Mouse (Mus musculus): ENCODE results near the gene Abcb4. TPM values are rescaled to one million over a fixed set of nuclear protein-coding genes. Genes with fewer than 3 reads are reported as not detected.
"Not testable (repeated sequence)": the region's sequence is repeated elsewhere in the genome, so short reads cannot be mapped to it uniquely, and the experiment has no call there.

Abcb4 gene
- 15.7 and 25.1 TPM in 2 replicates for polyA plus RNA-seq (2012; rRNA removed)
- 27.1 and 31.8 TPM in 2 replicates for polyA plus RNA-seq (2014; fragmentation: Nextera tagmentation; extraction: Ambion mirVana)

GRCm38 (mm10) chr5:8893300-8894103 lies at the start of gene Abcb4:
Gene Abcb4 (plus strand): TSS chr5:8893717.
- Histone ChIP-seq H3K9me3 (ENCODE audit: control insufficient read depth, low read length) (no peaks in the 10 kb centered on the region), H3K4me1 (replicated peaks; ENCODE audit: control insufficient read depth in 2 of 2, insufficient read depth in 2 of 2, low read length in 1 of 2) (peaks cover 20 to 24% of the 10 kb centered on the region in 2 experiments), H3K27me3 (ENCODE audit: control insufficient read depth, insufficient read depth, low read length) (no peaks in the 10 kb centered on the region), H3K4me3 (ENCODE audit: insufficient read depth in 1 of 2, low read depth in 2 of 2, low read length in 2 of 2) (peak within 1 kb of the TSS; percentile 63 to 70), H3K36me3 (replicated peaks; ENCODE audit: control insufficient read depth, insufficient read depth, low read depth) (peaks cover 16% of the 10 kb centered on the region), H3K4me2 (ENCODE audit: low read depth) (peak within 1 kb of the TSS; percentile 93), H3K27ac (peak within 1 kb of the TSS; percentile 96), H3K9ac (replicated peaks) (peak within 1 kb of the TSS; percentile 81)
- peak; percentile 57 for TF ChIP-seq CTCF (IDR thresholded peaks at IDR 0.05; ENCODE audit: low read depth)
- peak; percentile 81 for TF ChIP-seq EP300 (IDR thresholded peaks at IDR 0.05; ENCODE audit: low read depth)
- DNase-seq (ENCODE audit: low read depth in 3 of 3, low spot score in 3 of 3) (peak; percentile 75 to 77 (median 77)), ATAC-seq (ENCODE audit: insufficient read depth) (peak; percentile 87)
- WGBS (ENCODE audit: insufficient replicate concordance), result under 1% methylated on average over 65 of the region's 65 CpGs

GRCm38 (mm10) chr5:8848607-8849575 lies 44.6 kb upstream of the Abcb4 start:
- not testable (repeated sequence) for H3K36me3 ChIP-seq (replicated peaks; ENCODE audit: control insufficient read depth, insufficient read depth, low read depth); H3K4me1 ChIP-seq (replicated peaks; ENCODE audit: control insufficient read depth in 2 of 2, insufficient read depth in 2 of 2, low read length in 1 of 2); H3K9ac ChIP-seq (replicated peaks); H3K4me2 ChIP-seq (ENCODE audit: low read depth); H3K27me3 ChIP-seq (ENCODE audit: control insufficient read depth, insufficient read depth, low read length); ATAC-seq (ENCODE audit: insufficient read depth); H3K9me3 ChIP-seq (ENCODE audit: control insufficient read depth, low read length); DNase-seq (ENCODE audit: low read depth in 3 of 3, low spot score in 3 of 3); H3K4me3 ChIP-seq (ENCODE audit: insufficient read depth in 1 of 2, low read depth in 2 of 2, low read length in 2 of 2); H3K27ac ChIP-seq
- WGBS (ENCODE audit: insufficient replicate concordance), result 63% methylated on average over 5 of the region's 9 CpGs

- Histone ChIP-seq H3K36me3 (replicated peaks; ENCODE audit: control insufficient read depth, insufficient read depth, low read depth) (no peaks in the 10 kb centered on the region), H3K4me1 (replicated peaks; ENCODE audit: control insufficient read depth in 2 of 2, insufficient read depth in 2 of 2, low read length in 1 of 2) (no peaks in the 10 kb centered on the region), H3K9ac (replicated peaks) (no peak overlapping the region), H3K9me3 (ENCODE audit: control insufficient read depth, low read length) (no peaks in the 10 kb centered on the region), H3K4me3 (ENCODE audit: insufficient read depth in 1 of 2, low read depth in 2 of 2, low read length in 2 of 2) (no peak overlapping the region), H3K27ac (no peak overlapping the region), H3K4me2 (ENCODE audit: low read depth) (no peak overlapping the region), H3K27me3 (ENCODE audit: control insufficient read depth, insufficient read depth, low read length) (no peaks in the 10 kb centered on the region)
- 46% methylated on average over 4 of the region's 4 CpGs for WGBS (ENCODE audit: insufficient replicate concordance)
- TF ChIP-seq CTCF (IDR thresholded peaks at IDR 0.05; ENCODE audit: low read depth), result no peak
- TF ChIP-seq EP300 (IDR thresholded peaks at IDR 0.05; ENCODE audit: low read depth), result no peak
- ATAC-seq (ENCODE audit: insufficient read depth) (no peak), DNase-seq (ENCODE audit: low read depth in 3 of 3, low spot score in 3 of 3) (no peak)
These were observed 42.7 kb upstream of the Abcb4 start for GRCm38 (mm10) chr5:8850851-8851250.

- ATAC-seq (ENCODE audit: insufficient read depth) (no peak), DNase-seq (ENCODE audit: low read depth in 3 of 3, low spot score in 3 of 3) (no peak)
- H3K4me2 ChIP-seq (ENCODE audit: low read depth), result no peak overlapping the region
These were observed 36.3 kb upstream of the Abcb4 start for GRCm38 (mm10) chr5:8857201-8857600.

GRCm38 (mm10) chr5:8861811-8862210 lies 31.7 kb upstream of the Abcb4 start:
- Histone ChIP-seq H3K9ac (replicated peaks) (no peak overlapping the region), H3K9me3 (ENCODE audit: control insufficient read depth, low read length) (no peaks in the 10 kb centered on the region), H3K27me3 (ENCODE audit: control insufficient read depth, insufficient read depth, low read length) (no peaks in the 10 kb centered on the region), H3K4me3 (ENCODE audit: insufficient read depth in 1 of 2, low read depth in 2 of 2, low read length in 2 of 2) (no peak overlapping the region), H3K4me1 (replicated peaks; ENCODE audit: control insufficient read depth in 2 of 2, insufficient read depth in 2 of 2, low read length in 1 of 2) (no peaks in the 10 kb centered on the region), H3K4me2 (ENCODE audit: low read depth) (no peak overlapping the region), H3K27ac (no peak overlapping the region), H3K36me3 (replicated peaks; ENCODE audit: control insufficient read depth, insufficient read depth, low read depth) (no peaks in the 10 kb centered on the region)
- DNase-seq (ENCODE audit: low read depth in 3 of 3, low spot score in 3 of 3) (no peak), ATAC-seq (ENCODE audit: insufficient read depth) (no peak)
- 59% methylated on average over 1 of the region's 1 CpGs for WGBS (ENCODE audit: insufficient replicate concordance)
- no peak for TF ChIP-seq CTCF (IDR thresholded peaks at IDR 0.05; ENCODE audit: low read depth)
- TF ChIP-seq EP300 (IDR thresholded peaks at IDR 0.05; ENCODE audit: low read depth), result no peak

More at GRCm38 (mm10) chr5:8857201-8857600, 36.3 kb upstream of the Abcb4 start:
- WGBS (ENCODE audit: insufficient replicate concordance), result 49% methylated on average over 6 of the region's 6 CpGs
- Histone ChIP-seq H3K27me3 (ENCODE audit: control insufficient read depth, insufficient read depth, low read length) (no peaks in the 10 kb centered on the region), H3K27ac (no peak overlapping the region), H3K4me1 (replicated peaks; ENCODE audit: control insufficient read depth in 2 of 2, insufficient read depth in 2 of 2, low read length in 1 of 2) (no peaks in the 10 kb centered on the region), H3K9ac (replicated peaks) (no peak overlapping the region), H3K9me3 (ENCODE audit: control insufficient read depth, low read length) (no peaks in the 10 kb centered on the region), H3K4me3 (ENCODE audit: insufficient read depth in 1 of 2, low read depth in 2 of 2, low read length in 2 of 2) (no peak overlapping the region), H3K36me3 (replicated peaks; ENCODE audit: control insufficient read depth, insufficient read depth, low read depth) (no peaks in the 10 kb centered on the region)
- TF ChIP-seq CTCF (IDR thresholded peaks at IDR 0.05; ENCODE audit: low read depth), result no peak
- TF ChIP-seq EP300 (IDR thresholded peaks at IDR 0.05; ENCODE audit: low read depth), result no peak
